Comparison of ENCODE assay signal across 8 mouse cellular contexts in genomic region chr1:132168115-132168767, GRCm38 (mm10). TPM values are rescaled to one million over a fixed set of nuclear protein-coding genes. Genes with fewer than 3 reads are reported as not detected.
DNase-seq lines count a peak whose midpoint lies in the region; ATAC-seq lines count a peak whose summit lies in the region.

No protein-coding gene starts in this region.

- H3K4me1 ChIP-seq in hindbrain, embryonic 12.5 days = peaks cover 39% of the 10 kb centered on the region
- peaks cover 13% of the 10 kb centered on the region for H3K4me1 ChIP-seq in midbrain, embryonic 11.5 days (ENCODE audit: control insufficient read depth, insufficient read depth, low read length)

- no peaks in the 10 kb centered on the region for H3K9me3 ChIP-seq in hindbrain, embryonic 12.5 days (replicated peaks)
- no peaks in the 10 kb centered on the region for H3K9me3 ChIP-seq in midbrain, embryonic 11.5 days (ENCODE audit: control insufficient read depth, low read length)

- DNase-seq in adrenal gland, postnatal 14 days = peak; percentile 47
- DNase-seq in adrenal gland, adult 8-10 months = no peak
- DNase-seq in lung, postnatal 10 days = peak; percentile 60
- no peak for DNase-seq in lung, adult 18-20 months
- DNase-seq in midbrain, embryonic 11.5 days (ENCODE audit: low spot score, missing footprints) = peak; percentile 88
- DNase-seq in frontal cortex, postnatal 10 days (ENCODE audit: low spot score in 2 of 2) = no peak
- no peak for DNase-seq in B cell, adult 2 months

- 0 out of 2 replicates have a peak, but pooled peaks cover under 1% of the 10 kb centered on the region for H3K27me3 ChIP-seq in hindbrain, embryonic 12.5 days
- H3K27me3 ChIP-seq in midbrain, embryonic 11.5 days (ENCODE audit: control insufficient read depth, insufficient read depth, low read length) = no peaks in the 10 kb centered on the region

- 8% methylated on average over 12 of the region's 12 CpGs for WGBS in hindbrain, embryonic 12.5 days
- 8% methylated on average over 12 of the region's 12 CpGs for WGBS in midbrain, embryonic 11.5 days

- peak overlapping the region; percentile 36; the same call in 1 of the 2 replicates for H3K9ac ChIP-seq in hindbrain, embryonic 12.5 days
- H3K9ac ChIP-seq in midbrain, embryonic 11.5 days (ENCODE audit: low read length) = peak overlapping the region; percentile 18; the same call in 1 of the 2 replicates

- H3K4me3 ChIP-seq in hindbrain, embryonic 12.5 days = no peak overlapping the region
- H3K4me3 ChIP-seq in midbrain, embryonic 11.5 days (ENCODE audit: low read depth, low read length) = 0 out of 2 replicates have a peak overlapping the region, but pooled peaks have one; percentile 5

- peak overlapping the region; percentile 44 for H3K4me2 ChIP-seq in hindbrain, embryonic 12.5 days (replicated peaks)
- H3K4me2 ChIP-seq in midbrain, embryonic 11.5 days = peak overlapping the region; percentile 38

- ATAC-seq in hindbrain, embryonic 12.5 days (ENCODE audit: low FRiP score) = peak; percentile 48; the same call in 1 of the 2 replicates
- ATAC-seq in midbrain, embryonic 11.5 days (ENCODE audit: low FRiP score) = peak; percentile 67

- peak overlapping the region; percentile 76 for H3K27ac ChIP-seq in hindbrain, embryonic 12.5 days
- H3K27ac ChIP-seq in midbrain, embryonic 11.5 days (ENCODE audit: low read depth, low read length) = no peak overlapping the region

- H3K36me3 ChIP-seq in hindbrain, embryonic 12.5 days = no peaks in the 10 kb centered on the region
- H3K36me3 ChIP-seq in midbrain, embryonic 11.5 days (ENCODE audit: control insufficient read depth, insufficient read depth, low read length) = no peaks in the 10 kb centered on the region

RNA-seq across cellular contexts. Expression of gene Lemd1, which starts 23.0 kb away (rescaled TPM):
- total RNA-seq in adrenal gland, postnatal 14 days (2021) = not detected in 2 replicates
- total RNA-seq in adrenal gland, adult 8-10 months (2022) = under 1 TPM in 3 of 4 experiments, not detected in 1; 0.31 to 0.46 (median 0.46) TPM
- 10.8 and 12.7 TPM in 2 replicates for polyA plus RNA-seq in hindbrain, embryonic 12.5 days (2016; fragmentation: Nextera tagmentation; extraction: Ambion mirVana)
- 10.7 and 12.9 TPM in 2 replicates for polyA plus RNA-seq in midbrain, embryonic 11.5 days (2014; fragmentation: Nextera tagmentation; extraction: Ambion mirVana)

RNA-seq across cellular contexts. Expression of gene AC124108.1, which starts 23.0 kb away (rescaled TPM):
- total RNA-seq in adrenal gland, postnatal 14 days (2021) = 0.11 and 0.15 TPM in 2 replicates
- total RNA-seq in adrenal gland, adult 8-10 months (2022) = under 1 TPM; 0.10 to 0.17 (median 0.14) TPM
- polyA plus RNA-seq in hindbrain, embryonic 12.5 days (2016; fragmentation: Nextera tagmentation; extraction: Ambion mirVana) = 3.6 and 4.1 TPM in 2 replicates
- 5.0 and 5.2 TPM in 2 replicates for polyA plus RNA-seq in midbrain, embryonic 11.5 days (2014; fragmentation: Nextera tagmentation; extraction: Ambion mirVana)

RNA-seq across cellular contexts. Expression of gene Cdk18, which starts 28.8 kb away (rescaled TPM):
- 16.7 and 17.9 TPM in 2 replicates for total RNA-seq in adrenal gland, postnatal 14 days (2021)
- total RNA-seq in adrenal gland, adult 8-10 months (2022) = 10 to 100 TPM; 18.0 to 43.3 (median 25.4) TPM
- polyA plus RNA-seq in hindbrain, embryonic 12.5 days (2016; fragmentation: Nextera tagmentation; extraction: Ambion mirVana) = 0.99 and 1.4 TPM in 2 replicates
- 0.14 and 0.19 TPM in 2 replicates for polyA plus RNA-seq in midbrain, embryonic 11.5 days (2014; fragmentation: Nextera tagmentation; extraction: Ambion mirVana)

Comparison
In these comparisons a context has a peak if more than half of its experiments do, and no peak if none do; other contexts are left out.
1. DNase-seq: peak in adrenal gland, postnatal 14 days (single experiment), lung, postnatal 10 days (single experiment) and midbrain, embryonic 11.5 days (single experiment); none in adrenal gland, adult 8-10 months (single experiment), lung, adult 18-20 months (0 of 2), frontal cortex, postnatal 10 days (0 of 2) and B cell, adult 2 months (0 of 2).